Mouse (Mus musculus): Measurements from ENCODE around the gene Sgo1.

GRCm38 (mm10) chr17:53654596-53654995 is 34.5 kb downstream of the Sgo1 start:
- no peak for TF ChIP-seq CTCF (IDR thresholded peaks at IDR 0.05; ENCODE audit: borderline replicate concordance, control insufficient read depth, extremely low read depth, insufficient read depth, low read length, poor library complexity)
- no peak for TF ChIP-seq POLR2A (IDR thresholded peaks at IDR 0.05; ENCODE audit: control insufficient read depth, extremely low read depth, insufficient read depth, low read length, poor library complexity)
